Mouse (Mus musculus): ENCODE data around the gene Defb20. TPM values are rescaled to one million over a fixed set of nuclear protein-coding genes. Genes with fewer than 3 reads are reported as not detected.

Defb20 gene
- total RNA-seq, 1 experiment, result not detected

GRCm38 (mm10) chr2:152487024-152487423 lies 10.2 kb downstream of the Defb20 start:
- TF ChIP-seq ZC3H11A (IDR thresholded peaks at IDR 0.05; ENCODE audit: borderline replicate concordance, low read depth, low read length) (peak; percentile 21; the same call in 1 of the 2 replicates), MAFK (IDR thresholded peaks at IDR 0.05; ENCODE audit: insufficient read depth, low read depth, low read length) (no peak)
- Histone ChIP-seq H3K4me1 (ENCODE audit: control insufficient read depth in 2 of 2, insufficient read depth in 2 of 2, low read length in 2 of 2, poor library complexity in 1 of 2) (no peaks in the 10 kb centered on the region), H3K4me3 (ENCODE audit: insufficient read depth in 1 of 2, low read depth in 1 of 2, low read length in 2 of 2, poor library complexity in 1 of 2, severe bottlenecking in 1 of 2) (no peak overlapping the region), H3K9me3 (ENCODE audit: control insufficient read depth, insufficient read depth, low read depth, low read length) (no peaks in the 10 kb centered on the region), H3K9ac (ENCODE audit: insufficient read depth, low read depth, low read length, poor library complexity, severe bottlenecking) (no peak overlapping the region), H3K36me3 (ENCODE audit: control insufficient read depth, insufficient read depth, low read length, poor library complexity, severe bottlenecking) (no peaks in the 10 kb centered on the region), H3K27ac (ENCODE audit: insufficient read depth, low read depth, low read length, poor library complexity, severe bottlenecking) (no peak overlapping the region)
- in situ Hi-C loops (cut with MboI; ENCODE audit: low sequenced_read_pairs in 2 of 2, unreplicated experiment in 2 of 2), result no loop called here
- DNase-seq (ENCODE audit: low read depth, low spot score), result peak; percentile 34

DNA sequence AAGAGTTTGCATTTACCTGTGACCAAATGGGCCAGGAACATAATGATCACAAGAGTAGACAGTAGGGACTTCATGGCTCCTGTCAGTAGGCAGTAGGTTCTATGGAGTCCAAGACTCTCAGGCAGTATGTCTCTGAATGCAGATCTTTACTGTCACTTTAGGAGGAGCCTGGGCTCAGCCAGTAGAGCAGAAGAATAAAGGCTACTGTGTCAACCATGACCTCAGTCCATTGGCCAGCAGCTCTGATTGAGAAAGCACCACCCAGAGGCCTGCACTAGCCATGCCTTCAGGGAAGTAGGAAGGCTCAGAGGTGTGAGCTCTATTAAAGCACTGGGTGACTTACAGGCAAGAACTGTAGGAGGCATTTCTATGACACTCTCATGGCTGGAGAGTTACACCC lies 13.2 kb downstream of the Defb20 start, which contains the start of gene Defb22:
Gene Defb22, minus strand, starts transcription at position 101 of the 400 bp plus-strand sequence.
- in situ Hi-C loops (cut with MboI; ENCODE audit: low sequenced_read_pairs in 2 of 2, unreplicated experiment in 2 of 2), result no loop called here
- no peak within 1 kb of the TSS for H3K9ac ChIP-seq (ENCODE audit: insufficient read depth, low read depth, low read length, poor library complexity, severe bottlenecking)
- H3K4me1 ChIP-seq (ENCODE audit: control insufficient read depth in 2 of 2, insufficient read depth in 2 of 2, low read length in 2 of 2, poor library complexity in 1 of 2), result no peaks in the 10 kb centered on the region
- H3K36me3 ChIP-seq (ENCODE audit: control insufficient read depth, insufficient read depth, low read length, poor library complexity, severe bottlenecking), result no peaks in the 10 kb centered on the region
- H3K9me3 ChIP-seq (ENCODE audit: control insufficient read depth, insufficient read depth, low read depth, low read length), result no peaks in the 10 kb centered on the region
- no peak within 1 kb of the TSS for H3K27ac ChIP-seq (ENCODE audit: insufficient read depth, low read depth, low read length, poor library complexity, severe bottlenecking)
- no peak within 1 kb of the TSS for H3K4me3 ChIP-seq (ENCODE audit: insufficient read depth in 1 of 2, low read depth in 1 of 2, low read length in 2 of 2, poor library complexity in 1 of 2, severe bottlenecking in 1 of 2)
- DNase-seq (ENCODE audit: low read depth, low spot score), result no peak
- TF ChIP-seq ZNF384 (IDR thresholded peaks at IDR 0.05; ENCODE audit: low read depth, low read length) (no peak), MAFK (IDR thresholded peaks at IDR 0.05; ENCODE audit: insufficient read depth, low read depth, low read length) (no peak), ZC3H11A (IDR thresholded peaks at IDR 0.05; ENCODE audit: borderline replicate concordance, low read depth, low read length) (no peak), CHD2 (IDR thresholded peaks at IDR 0.05; ENCODE audit: low read depth, low read length) (no peak), HCFC1 (IDR thresholded peaks at IDR 0.05; ENCODE audit: borderline replicate concordance, insufficient read depth, low read length) (no peak)

DNA sequence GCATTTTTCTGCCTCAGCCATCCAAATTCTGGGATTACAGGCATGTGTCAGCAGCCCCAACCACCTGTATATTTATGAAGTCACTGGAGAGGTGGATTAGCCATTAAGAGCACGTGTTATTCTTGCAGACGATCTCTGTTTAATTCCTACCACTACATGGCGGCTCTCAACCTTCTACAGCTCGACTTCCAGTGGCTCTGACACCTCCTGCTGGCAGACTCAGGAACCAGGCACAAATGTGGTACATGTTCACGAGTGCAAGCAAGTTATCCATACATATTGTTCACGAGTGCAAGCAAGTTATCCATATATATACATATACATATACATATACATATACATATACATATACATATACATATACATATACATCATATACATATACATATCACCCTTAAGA lies 16.3 kb downstream of the Defb20 start:
- H3K4me3 ChIP-seq (ENCODE audit: insufficient read depth in 1 of 2, low read depth in 1 of 2, low read length in 2 of 2, poor library complexity in 1 of 2, severe bottlenecking in 1 of 2), result no peak overlapping the region
- H3K9ac ChIP-seq (ENCODE audit: insufficient read depth, low read depth, low read length, poor library complexity, severe bottlenecking), result no peak overlapping the region
- TF ChIP-seq ZC3H11A (IDR thresholded peaks at IDR 0.05; ENCODE audit: borderline replicate concordance, low read depth, low read length) (no peak), CHD2 (IDR thresholded peaks at IDR 0.05; ENCODE audit: low read depth, low read length) (no peak), ZNF384 (IDR thresholded peaks at IDR 0.05; ENCODE audit: low read depth, low read length) (no peak), MAFK (IDR thresholded peaks at IDR 0.05; ENCODE audit: insufficient read depth, low read depth, low read length) (no peak), HCFC1 (IDR thresholded peaks at IDR 0.05; ENCODE audit: borderline replicate concordance, insufficient read depth, low read length) (no peak)
- in situ Hi-C loops (cut with MboI; ENCODE audit: low sequenced_read_pairs in 2 of 2, unreplicated experiment in 2 of 2), result no loop called here
- H3K36me3 ChIP-seq (ENCODE audit: control insufficient read depth, insufficient read depth, low read length, poor library complexity, severe bottlenecking), result no peaks in the 10 kb centered on the region
- H3K27ac ChIP-seq (ENCODE audit: insufficient read depth, low read depth, low read length, poor library complexity, severe bottlenecking), result no peak overlapping the region
- no peaks in the 10 kb centered on the region for H3K4me1 ChIP-seq (ENCODE audit: control insufficient read depth in 2 of 2, insufficient read depth in 2 of 2, low read length in 2 of 2, poor library complexity in 1 of 2)
- no peak for DNase-seq (ENCODE audit: low read depth, low spot score)
- no peaks in the 10 kb centered on the region for H3K9me3 ChIP-seq (ENCODE audit: control insufficient read depth, insufficient read depth, low read depth, low read length)

GRCm38 (mm10) chr2:152498020-152498419 lies 21.2 kb downstream of the Defb20 start:
- in situ Hi-C loops (cut with MboI; ENCODE audit: low sequenced_read_pairs in 2 of 2, unreplicated experiment in 2 of 2), result no loop called here
- DNase-seq (ENCODE audit: low read depth, low spot score), result no peak
- Histone ChIP-seq H3K4me3 (ENCODE audit: insufficient read depth in 1 of 2, low read depth in 1 of 2, low read length in 2 of 2, poor library complexity in 1 of 2, severe bottlenecking in 1 of 2) (no peak overlapping the region), H3K27ac (ENCODE audit: insufficient read depth, low read depth, low read length, poor library complexity, severe bottlenecking) (no peak overlapping the region), H3K9me3 (ENCODE audit: control insufficient read depth, insufficient read depth, low read depth, low read length) (no peaks in the 10 kb centered on the region), H3K4me1 (ENCODE audit: control insufficient read depth in 2 of 2, insufficient read depth in 2 of 2, low read length in 2 of 2, poor library complexity in 1 of 2) (no peaks in the 10 kb centered on the region), H3K36me3 (ENCODE audit: control insufficient read depth, insufficient read depth, low read length, poor library complexity, severe bottlenecking) (no peaks in the 10 kb centered on the region), H3K9ac (ENCODE audit: insufficient read depth, low read depth, low read length, poor library complexity, severe bottlenecking) (no peak overlapping the region)
- TF ChIP-seq MAFK (IDR thresholded peaks at IDR 0.05; ENCODE audit: insufficient read depth, low read depth, low read length) (peak; percentile 96), CHD2 (IDR thresholded peaks at IDR 0.05; ENCODE audit: low read depth, low read length) (no peak)

DNA sequence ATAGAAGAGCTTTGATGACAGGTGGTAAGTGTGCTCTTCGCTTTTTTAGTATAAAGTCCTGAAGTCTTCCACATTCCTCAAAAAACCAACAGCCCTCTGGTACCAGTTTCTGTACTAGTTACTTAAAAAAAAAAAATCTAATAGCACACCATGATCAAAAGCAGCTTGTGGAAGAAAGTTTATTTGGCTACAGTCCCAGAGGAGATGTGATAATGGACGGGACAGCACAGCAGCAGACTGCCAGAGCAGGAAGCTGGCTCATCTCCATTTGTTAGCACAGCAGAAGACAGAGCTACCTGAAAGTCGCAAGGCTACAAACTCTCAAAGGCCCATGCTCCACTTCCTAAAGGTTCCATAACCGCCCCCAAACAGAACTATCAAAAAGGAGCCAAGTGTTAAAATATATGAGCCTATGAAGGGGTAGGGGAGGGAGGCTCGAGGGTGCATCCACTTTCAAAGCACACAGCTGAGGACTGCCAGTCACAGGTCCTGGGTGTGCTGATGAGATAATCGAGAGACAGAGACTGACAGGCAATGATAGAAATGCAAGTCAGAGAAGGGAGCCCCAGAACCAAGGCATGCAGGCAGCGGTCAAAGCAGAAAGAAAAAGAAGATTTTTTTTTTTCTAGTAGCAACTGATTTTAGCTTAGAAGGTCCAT lies 23.5 kb downstream of the Defb20 start:
- Histone ChIP-seq H3K4me1 (ENCODE audit: control insufficient read depth in 2 of 2, insufficient read depth in 2 of 2, low read length in 2 of 2, poor library complexity in 1 of 2) (no peaks in the 10 kb centered on the region), H3K36me3 (ENCODE audit: control insufficient read depth, insufficient read depth, low read length, poor library complexity, severe bottlenecking) (no peaks in the 10 kb centered on the region), H3K9me3 (ENCODE audit: control insufficient read depth, insufficient read depth, low read depth, low read length) (no peaks in the 10 kb centered on the region), H3K4me3 (ENCODE audit: insufficient read depth in 1 of 2, low read depth in 1 of 2, low read length in 2 of 2, poor library complexity in 1 of 2, severe bottlenecking in 1 of 2) (no peak overlapping the region), H3K27ac (ENCODE audit: insufficient read depth, low read depth, low read length, poor library complexity, severe bottlenecking) (no peak overlapping the region), H3K9ac (ENCODE audit: insufficient read depth, low read depth, low read length, poor library complexity, severe bottlenecking) (no peak overlapping the region)
- no peak for TF ChIP-seq ZNF384 (IDR thresholded peaks at IDR 0.05; ENCODE audit: low read depth, low read length)
- no peak for TF ChIP-seq CHD2 (IDR thresholded peaks at IDR 0.05; ENCODE audit: low read depth, low read length)
- no peak for TF ChIP-seq MAFK (IDR thresholded peaks at IDR 0.05; ENCODE audit: insufficient read depth, low read depth, low read length)
- no peak for TF ChIP-seq ZC3H11A (IDR thresholded peaks at IDR 0.05; ENCODE audit: borderline replicate concordance, low read depth, low read length)
- no peak for TF ChIP-seq HCFC1 (IDR thresholded peaks at IDR 0.05; ENCODE audit: borderline replicate concordance, insufficient read depth, low read length)
- no peak for DNase-seq (ENCODE audit: low read depth, low spot score)
- in situ Hi-C loops (cut with MboI; ENCODE audit: low sequenced_read_pairs in 2 of 2, unreplicated experiment in 2 of 2), result no loop called here

Measured in ES-E14 (cell line).